Mouse (Mus musculus): ENCODE results near the gene Emg1. TPM values are rescaled to one million over a fixed set of nuclear protein-coding genes. Genes with fewer than 3 reads are reported as not detected.

Gene Emg1
- polyA plus RNA-seq, 1 experiment = 149 TPM

DNA sequence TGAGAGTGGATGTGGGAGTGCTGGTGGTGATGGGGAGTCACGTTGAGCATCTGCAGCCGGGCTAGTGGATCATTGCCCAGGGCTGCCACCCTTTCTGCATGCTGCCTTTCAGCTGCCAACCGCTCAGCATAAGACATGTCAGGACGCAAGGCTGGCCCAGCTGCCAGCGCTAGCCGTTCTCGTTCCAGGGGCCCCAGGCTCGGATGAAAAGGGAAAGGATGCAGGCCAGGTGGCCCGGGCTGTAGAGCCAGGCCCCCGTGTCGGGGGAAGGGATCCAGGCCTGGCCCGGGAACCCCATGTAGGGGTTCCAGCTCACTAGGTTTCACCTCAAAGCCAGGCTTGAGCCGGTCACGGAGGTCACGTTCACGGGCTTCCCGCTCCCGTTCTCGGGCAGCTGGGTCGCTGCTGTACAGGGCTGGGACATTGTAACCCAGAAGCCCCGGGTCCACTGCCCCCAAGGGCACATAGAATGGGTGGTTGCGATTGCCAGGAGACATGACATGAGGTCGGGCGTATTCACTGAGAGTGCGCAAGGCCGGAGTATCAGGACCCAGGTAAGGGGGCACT, 32.9 kb upstream of the Emg1 start:
- Histone ChIP-seq H3K27ac (ENCODE audit: control insufficient read depth, insufficient read depth, low read depth, low read length, poor library complexity) (peak overlapping the region; percentile 90), H3K4me3 (replicated peaks; ENCODE audit: control insufficient read depth, low read depth, low read length) (peak overlapping the region; percentile 8), H3K4me1 (ENCODE audit: control insufficient read depth, insufficient read depth, low read length) (peaks cover 2% of the 10 kb centered on the region; the same call in 1 of the 2 replicates)
- TF ChIP-seq CTCF (IDR thresholded peaks at IDR 0.05; ENCODE audit: control insufficient read depth, insufficient read depth, low read length) (no peak), POLR2A (IDR thresholded peaks at IDR 0.05; ENCODE audit: borderline replicate concordance, control insufficient read depth, low read depth, low read length) (no peak)
- 77% methylated on average over 26 of the region's 26 CpGs for WGBS

DNA sequence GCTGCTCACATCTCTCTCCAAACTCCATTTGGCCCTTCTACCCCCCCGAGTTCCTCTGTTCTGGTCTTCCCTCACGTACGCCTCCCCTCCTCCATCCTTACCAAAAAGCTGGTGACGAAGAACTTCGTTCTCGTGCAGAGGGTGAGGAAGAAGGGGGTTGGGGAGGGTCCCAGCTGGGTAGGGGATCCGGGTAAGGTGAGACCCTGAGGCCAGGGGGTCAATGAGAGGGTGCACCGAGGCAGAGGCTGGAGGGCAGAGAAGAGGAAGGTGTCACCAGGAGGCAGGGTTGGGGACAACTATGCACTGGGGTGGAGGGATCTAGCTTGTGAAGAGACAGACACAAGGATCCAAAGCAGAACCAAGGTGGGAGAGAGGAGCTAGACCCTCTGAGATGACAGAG, 31.7 kb upstream of the Emg1 start:
- Histone ChIP-seq H3K4me1 (ENCODE audit: control insufficient read depth, insufficient read depth, low read length) (peaks cover 6% of the 10 kb centered on the region), H3K4me3 (replicated peaks; ENCODE audit: control insufficient read depth, low read depth, low read length) (no peak overlapping the region), H3K27ac (ENCODE audit: control insufficient read depth, insufficient read depth, low read depth, low read length, poor library complexity) (no peak overlapping the region)
- WGBS = 88% methylated on average over 8 of the region's 8 CpGs
- TF ChIP-seq POLR2A (IDR thresholded peaks at IDR 0.05; ENCODE audit: borderline replicate concordance, control insufficient read depth, low read depth, low read length) (no peak), CTCF (IDR thresholded peaks at IDR 0.05; ENCODE audit: control insufficient read depth, insufficient read depth, low read length) (no peak)

- no peak; the same call in 1 of the 2 replicates for TF ChIP-seq POLR2A (IDR thresholded peaks at IDR 0.05; ENCODE audit: borderline replicate concordance, control insufficient read depth, low read depth, low read length)
- no peak for TF ChIP-seq CTCF (IDR thresholded peaks at IDR 0.05; ENCODE audit: control insufficient read depth, insufficient read depth, low read length)
- WGBS = 84% methylated on average over 15 of the region's 15 CpGs
- no peak overlapping the region for H3K27ac ChIP-seq (ENCODE audit: control insufficient read depth, insufficient read depth, low read depth, low read length, poor library complexity)
- H3K4me1 ChIP-seq (ENCODE audit: control insufficient read depth, insufficient read depth, low read length) = peaks cover 6% of the 10 kb centered on the region
- H3K4me3 ChIP-seq (replicated peaks; ENCODE audit: control insufficient read depth, low read depth, low read length) = no peak overlapping the region
Observed at GRCm38 (mm10) chr6:124742839-124743514, 31.0 kb upstream of the Emg1 start.

- H3K27ac ChIP-seq (ENCODE audit: control insufficient read depth, insufficient read depth, low read depth, low read length, poor library complexity) = peak overlapping the region; percentile 85
- TF ChIP-seq POLR2A (IDR thresholded peaks at IDR 0.05; ENCODE audit: borderline replicate concordance, control insufficient read depth, low read depth, low read length) (no peak), CTCF (IDR thresholded peaks at IDR 0.05; ENCODE audit: control insufficient read depth, insufficient read depth, low read length) (no peak)
- 83% methylated on average over 3 of the region's 3 CpGs for WGBS
- H3K4me1 ChIP-seq (ENCODE audit: control insufficient read depth, insufficient read depth, low read length) = peaks cover 6% of the 10 kb centered on the region
- no peak overlapping the region for H3K4me3 ChIP-seq (replicated peaks; ENCODE audit: control insufficient read depth, low read depth, low read length)
Observed at GRCm38 (mm10) chr6:124741842-124742241, 29.9 kb upstream of the Emg1 start.

DNA sequence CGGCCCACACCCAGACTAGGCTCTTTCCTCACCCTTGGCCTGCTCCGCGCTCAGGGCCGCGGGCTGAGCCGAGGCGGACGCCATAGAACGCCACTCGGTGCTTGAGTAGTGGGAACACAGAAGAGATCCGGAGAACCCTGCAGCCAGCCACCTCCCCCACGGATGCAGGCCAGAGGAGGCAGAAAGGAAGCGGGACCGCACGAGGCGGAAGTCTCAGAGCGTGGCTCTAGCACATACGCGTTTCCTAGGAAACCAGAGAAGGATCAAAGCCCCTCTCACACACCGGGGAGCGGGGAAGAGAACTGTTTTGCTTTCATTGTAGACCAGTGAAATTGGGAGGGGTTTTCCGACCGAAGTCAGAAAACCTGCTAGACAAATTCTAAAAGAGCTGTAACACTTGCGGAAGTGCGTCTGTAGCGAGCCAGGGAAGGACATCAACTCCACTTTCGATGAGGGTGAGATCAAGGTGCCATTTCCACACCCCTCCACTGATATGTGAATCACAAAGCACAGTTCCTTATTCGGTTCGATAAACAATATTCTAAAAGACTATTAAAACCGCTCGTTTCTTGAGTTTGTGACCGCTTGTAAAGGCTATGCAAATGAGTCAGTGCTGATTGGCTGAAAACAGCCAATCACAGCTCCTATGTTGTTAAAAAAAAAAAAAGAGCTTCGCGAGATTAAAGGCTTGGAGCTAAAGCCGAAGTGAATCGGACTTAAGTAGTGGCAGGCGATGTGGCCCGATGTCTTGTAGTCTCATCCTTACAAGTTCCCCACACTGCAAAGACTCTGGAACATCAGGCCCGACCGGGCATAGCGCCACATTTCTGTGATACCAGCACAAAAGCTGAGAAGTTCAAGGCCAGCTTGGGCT, 29.1 kb upstream of the Emg1 start, which contains the start of gene Grcc10:
Gene Grcc10, minus strand, starts transcription at position 487 of the 874 bp plus-strand sequence.
- H3K4me1 ChIP-seq (ENCODE audit: control insufficient read depth, insufficient read depth, low read length) = peaks cover 6% of the 10 kb centered on the region
- TF ChIP-seq POLR2A (IDR thresholded peaks at IDR 0.05; ENCODE audit: borderline replicate concordance, control insufficient read depth, low read depth, low read length) (peak; percentile 56), CTCF (IDR thresholded peaks at IDR 0.05; ENCODE audit: control insufficient read depth, insufficient read depth, low read length) (no peak)
- under 1% methylated on average over 41 of the region's 41 CpGs for WGBS
- peak within 1 kb of the TSS; percentile 97 for H3K27ac ChIP-seq (ENCODE audit: control insufficient read depth, insufficient read depth, low read depth, low read length, poor library complexity)
- peak within 1 kb of the TSS; percentile 83 for H3K4me3 ChIP-seq (replicated peaks; ENCODE audit: control insufficient read depth, low read depth, low read length)

- TF ChIP-seq POLR2A (IDR thresholded peaks at IDR 0.05; ENCODE audit: borderline replicate concordance, control insufficient read depth, low read depth, low read length) (no peak), CTCF (IDR thresholded peaks at IDR 0.05; ENCODE audit: control insufficient read depth, insufficient read depth, low read length) (peak; percentile 44)
- peak overlapping the region; percentile 97 for H3K27ac ChIP-seq (ENCODE audit: control insufficient read depth, insufficient read depth, low read depth, low read length, poor library complexity)
- peaks cover 6% of the 10 kb centered on the region for H3K4me1 ChIP-seq (ENCODE audit: control insufficient read depth, insufficient read depth, low read length)
- WGBS = 1% methylated on average over 29 of the region's 29 CpGs
- H3K4me3 ChIP-seq (replicated peaks; ENCODE audit: control insufficient read depth, low read depth, low read length) = peak overlapping the region; percentile 83
Observed at GRCm38 (mm10) chr6:124740211-124740887, 28.4 kb upstream of the Emg1 start.

GRCm38 (mm10) chr6:124739231-124739796, 27.3 kb upstream of the Emg1 start:
- no peak overlapping the region for H3K4me3 ChIP-seq (replicated peaks; ENCODE audit: control insufficient read depth, low read depth, low read length)
- H3K4me1 ChIP-seq (ENCODE audit: control insufficient read depth, insufficient read depth, low read length) = peaks cover 8% of the 10 kb centered on the region
- TF ChIP-seq CTCF (IDR thresholded peaks at IDR 0.05; ENCODE audit: control insufficient read depth, insufficient read depth, low read length) = no peak
- TF ChIP-seq POLR2A (IDR thresholded peaks at IDR 0.05; ENCODE audit: borderline replicate concordance, control insufficient read depth, low read depth, low read length) = no peak
- WGBS = 78% methylated on average over 10 of the region's 10 CpGs
- peak overlapping the region; percentile 55 for H3K27ac ChIP-seq (ENCODE audit: control insufficient read depth, insufficient read depth, low read depth, low read length, poor library complexity)
